Mouse (Mus musculus): ENCODE measurements around the gene Snai3. TPM values are rescaled to one million over a fixed set of nuclear protein-coding genes. Genes with fewer than 3 reads are reported as not detected.

The Snai3 gene
- polyA plus RNA-seq, 1 experiment from 2014 or later: 0.34 TPM

DNA sequence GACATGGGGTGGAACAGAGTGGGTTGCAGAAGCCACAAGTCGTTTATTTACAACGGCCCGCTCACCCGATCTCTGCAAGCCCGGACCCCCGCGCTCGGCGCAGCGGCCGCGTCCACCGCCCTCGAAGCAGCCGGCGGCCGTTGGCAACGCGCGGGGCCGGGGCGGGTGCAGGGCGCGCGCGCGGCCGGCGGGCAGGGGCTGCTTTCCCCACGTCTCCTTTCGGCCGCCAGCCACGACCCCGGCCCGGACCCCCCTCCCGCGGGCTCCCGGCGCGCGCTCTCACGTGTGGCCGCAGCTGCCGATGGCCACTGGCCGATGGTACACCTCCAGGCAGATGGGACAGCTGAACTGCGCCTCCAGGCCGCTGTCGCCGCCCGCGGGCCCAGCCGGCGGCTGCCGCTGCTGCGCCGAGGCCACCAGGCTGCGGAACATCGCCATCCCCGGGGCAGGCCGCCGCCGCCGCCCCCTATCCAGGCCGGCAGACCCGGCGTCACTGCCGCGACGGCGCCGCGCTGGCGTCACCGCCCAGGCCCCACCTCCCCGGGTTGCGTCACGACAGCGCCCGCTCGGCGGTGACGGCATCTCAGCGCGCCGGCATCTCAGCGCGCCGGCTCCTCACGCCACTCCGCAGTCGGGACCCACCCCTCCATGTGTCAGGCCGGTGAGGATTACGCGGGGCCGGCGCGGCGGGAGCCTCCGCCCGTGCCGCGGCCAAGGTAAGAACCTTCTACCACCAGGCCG is 15.2 kb upstream of the Snai3 start, which contains the start of the genes Rnf166 and Ctu2:
Gene Rnf166 (minus strand): TSS at position 485 of the 741 bp plus-strand sequence.
Gene Ctu2 (plus strand): TSS at position 564 of the 741 bp plus-strand sequence.
- ATAC-seq (replicated peaks; ENCODE audit: insufficient number of reproducible peaks, low FRiP score, low TSS enrichment, low read depth) (peak; percentile 89), DNase-seq (ENCODE audit: low spot score) (peak; percentile 92)
- Histone ChIP-seq H3K4me1 (ENCODE audit: control insufficient read depth, insufficient read depth, low read length) (peaks cover 3% of the 10 kb centered on the region), H3K27me3 (ENCODE audit: control insufficient read depth, insufficient read depth, low read length) (no peaks in the 10 kb centered on the region), H3K36me3 (replicated peaks; ENCODE audit: control insufficient read depth, insufficient read depth, low read depth, low read length) (no peaks in the 10 kb centered on the region; the same call in none of the 2 replicates), H3K9ac (replicated peaks; ENCODE audit: low read length) (peak within 1 kb of the TSS; percentile 92), H3K4me3 (ENCODE audit: low read depth, low read length) (peak within 1 kb of the TSS; percentile 98), H3K4me2 (ENCODE audit: low read depth, low read length) (peak within 1 kb of the TSS; percentile 89), H3K9me3 (replicated peaks; ENCODE audit: control insufficient read depth, low read length) (no peaks in the 10 kb centered on the region), H3K27ac (replicated peaks; ENCODE audit: low read depth, low read length) (peak within 1 kb of the TSS; percentile 41; the same call in 1 of the 2 replicates)
- under 1% methylated on average over 97 of the region's 103 CpGs for WGBS

DNA sequence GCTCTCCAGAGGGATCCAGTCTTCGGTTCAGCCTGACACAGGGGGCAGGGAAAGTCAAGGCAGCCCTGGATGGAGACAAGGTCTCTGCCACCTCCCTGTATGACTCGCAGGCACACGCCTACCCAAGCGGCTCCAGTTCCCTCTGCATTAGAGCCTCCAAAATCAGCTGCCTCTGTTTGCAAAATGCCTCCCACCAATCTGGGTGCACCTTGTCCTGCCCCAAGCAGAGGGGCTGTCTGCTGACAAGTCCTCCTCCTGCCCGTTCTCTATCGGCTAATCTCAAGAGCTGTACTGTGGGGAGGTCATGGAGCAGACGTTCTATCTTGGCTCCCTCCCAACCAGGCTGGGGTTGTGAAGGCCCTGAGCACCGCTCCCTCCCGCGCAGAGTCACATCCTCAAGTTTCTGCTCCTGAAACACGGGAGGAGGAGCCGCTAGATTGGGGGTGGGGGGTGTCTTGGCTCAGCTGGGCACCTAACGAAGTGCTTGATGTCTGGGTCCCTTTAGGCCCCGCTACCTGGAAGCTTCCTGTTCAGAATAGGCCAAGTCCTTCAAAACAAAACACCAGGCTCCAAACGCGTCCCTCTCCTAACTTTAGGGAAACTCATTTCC is 14.5 kb upstream of the Snai3 start:
- no peaks in the 10 kb centered on the region for H3K9me3 ChIP-seq (replicated peaks; ENCODE audit: control insufficient read depth, low read length)
- H3K27ac ChIP-seq (replicated peaks; ENCODE audit: low read depth, low read length): no peak overlapping the region
- H3K4me1 ChIP-seq (ENCODE audit: control insufficient read depth, insufficient read depth, low read length): peaks cover 3% of the 10 kb centered on the region
- peak overlapping the region; percentile 98 for H3K4me3 ChIP-seq (ENCODE audit: low read depth, low read length)
- no peak for ATAC-seq (replicated peaks; ENCODE audit: insufficient number of reproducible peaks, low FRiP score, low TSS enrichment, low read depth)
- no peaks in the 10 kb centered on the region; the same call in none of the 2 replicates for H3K36me3 ChIP-seq (replicated peaks; ENCODE audit: control insufficient read depth, insufficient read depth, low read depth, low read length)
- no peaks in the 10 kb centered on the region for H3K27me3 ChIP-seq (ENCODE audit: control insufficient read depth, insufficient read depth, low read length)
- no peak for DNase-seq (ENCODE audit: low spot score)
- H3K4me2 ChIP-seq (ENCODE audit: low read depth, low read length): peak overlapping the region; percentile 89
- peak overlapping the region; percentile 92 for H3K9ac ChIP-seq (replicated peaks; ENCODE audit: low read length)
- WGBS: 15% methylated on average over 16 of the region's 16 CpGs

DNA sequence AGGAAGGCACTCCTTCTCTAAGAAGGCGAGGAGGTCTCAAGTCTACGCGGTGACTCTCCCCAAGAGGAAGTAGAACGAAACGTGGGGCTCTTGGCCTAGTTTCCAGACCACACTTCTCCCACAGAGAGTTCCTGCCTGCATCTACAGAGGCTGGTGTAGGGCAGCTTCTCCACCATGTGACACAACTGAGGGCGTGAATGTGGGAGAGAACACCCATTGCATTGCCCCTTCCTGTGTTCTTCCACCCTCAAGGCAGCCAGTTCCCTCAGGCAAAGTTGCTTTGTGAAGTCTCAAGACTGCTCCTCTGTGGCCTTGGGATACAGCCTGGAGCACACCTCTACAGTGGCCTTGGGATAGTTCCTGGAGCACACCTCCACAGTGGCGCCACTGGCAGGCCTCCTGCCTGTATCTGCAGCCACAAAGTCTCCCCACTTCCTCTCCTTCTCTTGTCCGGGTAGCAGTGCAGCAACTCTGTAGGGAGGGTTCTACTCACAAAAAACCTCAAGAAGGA is 13.4 kb upstream of the Snai3 start:
- H3K9me3 ChIP-seq (replicated peaks; ENCODE audit: control insufficient read depth, low read length): no peaks in the 10 kb centered on the region
- no peaks in the 10 kb centered on the region; the same call in none of the 2 replicates for H3K36me3 ChIP-seq (replicated peaks; ENCODE audit: control insufficient read depth, insufficient read depth, low read depth, low read length)
- H3K4me3 ChIP-seq (ENCODE audit: low read depth, low read length): no peak overlapping the region
- H3K4me1 ChIP-seq (ENCODE audit: control insufficient read depth, insufficient read depth, low read length): peaks cover 3% of the 10 kb centered on the region
- WGBS: 89% methylated on average over 8 of the region's 8 CpGs
- H3K27ac ChIP-seq (replicated peaks; ENCODE audit: low read depth, low read length): no peak overlapping the region
- no peaks in the 10 kb centered on the region for H3K27me3 ChIP-seq (ENCODE audit: control insufficient read depth, insufficient read depth, low read length)
- no peak overlapping the region for H3K9ac ChIP-seq (replicated peaks; ENCODE audit: low read length)
- no peak for DNase-seq (ENCODE audit: low spot score)
- ATAC-seq (replicated peaks; ENCODE audit: insufficient number of reproducible peaks, low FRiP score, low TSS enrichment, low read depth): no peak
- no peak overlapping the region for H3K4me2 ChIP-seq (ENCODE audit: low read depth, low read length)

DNA sequence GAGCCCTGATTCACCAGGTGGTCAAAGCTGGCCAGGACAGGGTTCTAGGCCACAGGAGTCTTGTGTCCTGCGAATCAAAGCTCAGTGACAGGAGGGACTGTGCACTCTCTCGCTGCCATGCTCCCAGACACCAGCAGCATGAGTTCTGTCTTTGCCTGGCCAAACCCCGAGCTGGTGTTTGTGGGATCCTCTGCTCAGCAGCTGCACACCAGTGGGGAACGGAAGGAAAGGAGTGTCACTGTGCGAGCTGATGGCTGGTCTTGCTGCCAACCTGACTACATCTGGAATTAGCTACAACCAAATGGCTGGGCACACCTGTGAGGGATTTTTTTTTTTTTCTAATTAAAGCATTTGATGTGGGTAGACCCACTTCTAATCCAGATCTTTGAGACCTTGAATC is 10.2 kb upstream of the Snai3 start:
- ATAC-seq (replicated peaks; ENCODE audit: insufficient number of reproducible peaks, low FRiP score, low TSS enrichment, low read depth) (no peak), DNase-seq (ENCODE audit: low spot score) (no peak)
- Histone ChIP-seq H3K9ac (replicated peaks; ENCODE audit: low read length) (no peak overlapping the region), H3K4me2 (ENCODE audit: low read depth, low read length) (no peak overlapping the region), H3K4me1 (ENCODE audit: control insufficient read depth, insufficient read depth, low read length) (no peaks in the 10 kb centered on the region; the same call in 1 of the 2 replicates), H3K4me3 (ENCODE audit: low read depth, low read length) (no peak overlapping the region), H3K36me3 (replicated peaks; ENCODE audit: control insufficient read depth, insufficient read depth, low read depth, low read length) (no peaks in the 10 kb centered on the region; the same call in 1 of the 2 replicates), H3K9me3 (replicated peaks; ENCODE audit: control insufficient read depth, low read length) (no peaks in the 10 kb centered on the region), H3K27me3 (ENCODE audit: control insufficient read depth, insufficient read depth, low read length) (no peaks in the 10 kb centered on the region), H3K27ac (replicated peaks; ENCODE audit: low read depth, low read length) (no peak overlapping the region)
- WGBS: 90% methylated on average over 5 of the region's 5 CpGs

DNA sequence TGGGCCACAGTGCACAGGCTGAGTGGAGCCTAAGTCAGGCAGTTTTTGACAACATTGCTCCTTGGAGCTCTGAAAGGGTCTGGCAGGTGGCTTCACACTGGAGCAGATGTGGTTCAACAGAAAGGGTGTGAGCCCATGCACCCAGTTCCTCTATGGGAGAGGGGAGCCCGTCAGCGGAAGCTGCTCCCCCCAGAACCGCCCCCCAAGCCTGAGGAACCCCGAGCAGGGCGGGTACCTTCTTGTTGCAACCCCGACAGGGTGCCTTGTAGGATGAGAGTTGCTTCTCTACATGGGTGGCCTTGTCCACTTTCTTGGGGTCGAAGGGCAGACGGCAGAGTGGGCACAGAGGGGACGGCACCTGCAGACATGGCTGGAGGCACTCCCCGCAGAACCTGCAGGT is 9.4 kb upstream of the Snai3 start:
- H3K4me1 ChIP-seq (ENCODE audit: control insufficient read depth, insufficient read depth, low read length): no peaks in the 10 kb centered on the region; the same call in 1 of the 2 replicates
- H3K9ac ChIP-seq (replicated peaks; ENCODE audit: low read length): no peak overlapping the region
- no peaks in the 10 kb centered on the region for H3K9me3 ChIP-seq (replicated peaks; ENCODE audit: control insufficient read depth, low read length)
- no peak overlapping the region for H3K4me3 ChIP-seq (ENCODE audit: low read depth, low read length)
- 84% methylated on average over 10 of the region's 10 CpGs for WGBS
- H3K27me3 ChIP-seq (ENCODE audit: control insufficient read depth, insufficient read depth, low read length): no peaks in the 10 kb centered on the region
- ATAC-seq (replicated peaks; ENCODE audit: insufficient number of reproducible peaks, low FRiP score, low TSS enrichment, low read depth) (no peak), DNase-seq (ENCODE audit: low spot score) (no peak)
- H3K36me3 ChIP-seq (replicated peaks; ENCODE audit: control insufficient read depth, insufficient read depth, low read depth, low read length): no peaks in the 10 kb centered on the region; the same call in 1 of the 2 replicates
- no peak overlapping the region for H3K4me2 ChIP-seq (ENCODE audit: low read depth, low read length)
- H3K27ac ChIP-seq (replicated peaks; ENCODE audit: low read depth, low read length): no peak overlapping the region

DNA sequence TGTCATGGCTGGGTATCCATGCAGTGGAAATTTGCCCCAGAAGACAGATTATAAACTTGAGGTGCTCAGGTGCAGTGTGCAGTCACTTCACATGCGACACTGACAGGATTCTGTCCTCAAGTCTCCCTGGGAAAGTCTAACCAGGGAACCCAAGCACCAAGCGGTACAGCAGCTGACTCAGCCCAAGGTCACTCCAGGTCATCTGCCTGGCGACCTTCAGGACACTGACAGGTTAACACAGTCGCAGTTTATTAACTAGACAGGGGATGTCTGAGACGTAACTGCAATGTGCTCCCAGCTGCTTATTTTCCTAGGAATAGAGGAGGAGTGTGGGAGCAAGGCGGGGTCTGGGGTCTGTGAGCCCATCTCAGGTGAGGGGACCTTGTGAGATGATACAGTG is 8.9 kb upstream of the Snai3 start:
- H3K9me3 ChIP-seq (replicated peaks; ENCODE audit: control insufficient read depth, low read length): no peaks in the 10 kb centered on the region
- H3K27ac ChIP-seq (replicated peaks; ENCODE audit: low read depth, low read length): no peak overlapping the region
- H3K36me3 ChIP-seq (replicated peaks; ENCODE audit: control insufficient read depth, insufficient read depth, low read depth, low read length): no peaks in the 10 kb centered on the region; the same call in 1 of the 2 replicates
- no peaks in the 10 kb centered on the region for H3K4me1 ChIP-seq (ENCODE audit: control insufficient read depth, insufficient read depth, low read length)
- H3K27me3 ChIP-seq (ENCODE audit: control insufficient read depth, insufficient read depth, low read length): no peaks in the 10 kb centered on the region
- no peak overlapping the region for H3K9ac ChIP-seq (replicated peaks; ENCODE audit: low read length)
- no peak overlapping the region for H3K4me3 ChIP-seq (ENCODE audit: low read depth, low read length)
- no peak for DNase-seq (ENCODE audit: low spot score)
- no peak overlapping the region for H3K4me2 ChIP-seq (ENCODE audit: low read depth, low read length)
- WGBS: 79% methylated on average over 6 of the region's 6 CpGs
- no peak for ATAC-seq (replicated peaks; ENCODE audit: insufficient number of reproducible peaks, low FRiP score, low TSS enrichment, low read depth)

DNA sequence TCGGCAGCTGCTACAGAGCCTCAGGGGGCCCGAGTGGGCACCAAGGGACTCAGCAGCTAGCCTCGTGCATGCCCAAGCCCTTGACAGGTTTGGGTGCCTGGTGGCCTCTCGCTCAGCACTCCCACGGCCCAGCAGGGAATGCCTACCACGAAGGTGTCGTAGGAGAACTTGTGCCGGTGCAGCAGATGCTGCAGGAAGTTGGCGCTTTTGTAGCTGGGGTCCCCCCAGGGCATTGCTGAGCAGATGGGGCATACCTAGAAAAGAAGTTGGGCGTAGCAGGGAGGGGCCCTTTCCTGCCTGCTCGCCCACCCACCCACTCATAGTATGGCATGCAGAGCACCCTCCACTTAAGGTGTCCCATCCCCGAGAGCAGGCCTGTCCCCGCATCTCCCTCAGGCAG is 7.3 kb upstream of the Snai3 start:
- H3K36me3 ChIP-seq (replicated peaks; ENCODE audit: control insufficient read depth, insufficient read depth, low read depth, low read length): no peaks in the 10 kb centered on the region; the same call in 1 of the 2 replicates

DNA sequence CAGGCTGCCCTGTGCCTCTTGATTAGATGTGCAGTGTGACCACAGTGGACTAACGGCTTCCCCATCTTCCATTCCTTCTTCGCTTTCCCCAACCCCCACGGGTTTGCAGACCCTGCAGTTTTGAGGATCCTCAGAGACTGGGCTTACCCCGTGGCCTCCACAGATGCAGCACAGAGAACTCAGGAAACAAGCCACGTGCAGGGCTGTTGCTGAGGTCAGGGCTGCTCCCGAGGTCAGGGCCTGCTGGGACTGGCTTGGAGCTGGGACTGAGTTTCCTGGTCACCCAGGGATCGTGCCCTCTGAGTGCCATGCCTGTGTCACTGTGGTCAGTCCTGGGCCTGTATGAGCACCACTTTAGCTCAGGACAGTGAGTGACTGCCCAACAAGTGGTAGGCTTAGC is 4.5 kb upstream of the Snai3 start:
- Histone ChIP-seq H3K4me1 (ENCODE audit: control insufficient read depth, insufficient read depth, low read length) (peaks cover 8% of the 10 kb centered on the region), H3K27ac (replicated peaks; ENCODE audit: low read depth, low read length) (no peak overlapping the region), H3K36me3 (replicated peaks; ENCODE audit: control insufficient read depth, insufficient read depth, low read depth, low read length) (no peaks in the 10 kb centered on the region; the same call in 1 of the 2 replicates), H3K9me3 (replicated peaks; ENCODE audit: control insufficient read depth, low read length) (no peaks in the 10 kb centered on the region), H3K27me3 (ENCODE audit: control insufficient read depth, insufficient read depth, low read length) (peaks cover 13% of the 10 kb centered on the region), H3K4me3 (ENCODE audit: low read depth, low read length) (no peak overlapping the region), H3K4me2 (ENCODE audit: low read depth, low read length) (no peak overlapping the region), H3K9ac (replicated peaks; ENCODE audit: low read length) (no peak overlapping the region)
- no peak for DNase-seq (ENCODE audit: low spot score)
- ATAC-seq (replicated peaks; ENCODE audit: insufficient number of reproducible peaks, low FRiP score, low TSS enrichment, low read depth): no peak
- 60% methylated on average over 7 of the region's 7 CpGs for WGBS

More for the DNA sequence above, 7.3 kb upstream of the Snai3 start:
- Histone ChIP-seq H3K4me1 (ENCODE audit: control insufficient read depth, insufficient read depth, low read length) (no peaks in the 10 kb centered on the region), H3K9me3 (replicated peaks; ENCODE audit: control insufficient read depth, low read length) (no peaks in the 10 kb centered on the region), H3K27ac (replicated peaks; ENCODE audit: low read depth, low read length) (no peak overlapping the region), H3K4me3 (ENCODE audit: low read depth, low read length) (no peak overlapping the region), H3K4me2 (ENCODE audit: low read depth, low read length) (no peak overlapping the region), H3K9ac (replicated peaks; ENCODE audit: low read length) (no peak overlapping the region), H3K27me3 (ENCODE audit: control insufficient read depth, insufficient read depth, low read length) (no peaks in the 10 kb centered on the region)
- no peak for DNase-seq (ENCODE audit: low spot score)
- WGBS: 90% methylated on average over 13 of the region's 13 CpGs
- no peak for ATAC-seq (replicated peaks; ENCODE audit: insufficient number of reproducible peaks, low FRiP score, low TSS enrichment, low read depth)

Measured in embryonic facial prominence, embryonic 11.5 days (tissue).